Mouse (Mus musculus) cerebellum, adult (tissue): ENCODE data around the gene Pspn.

Experiments
- ATAC-seq: cut with Nextera tagmentation; 2 replicates; pipeline ENCODE4 v1.9.2; 2017; ENCODE audit warnings: mild to moderate bottlenecking, moderate library complexity, mixed read lengths; ENCODE audit not compliant: insufficient number of reproducible peaks, low FRiP score, low TSS enrichment

The Pspn gene

GRCm38 (mm10) chr17:56999968-57000609 lies at the start of gene Pspn:
Pspn (minus strand) TSS chr17:57000018.
- ATAC-seq = no peak

GRCm38 (mm10) chr17:57048816-57049215 lies 49.0 kb upstream of the Pspn start:
- ATAC-seq = no peak

- no peak for ATAC-seq
Measured at GRCm38 (mm10) chr17:57047406-57047805, 47.6 kb upstream of the Pspn start.

GRCm38 (mm10) chr17:57041554-57041953 lies 41.7 kb upstream of the Pspn start, which contains the start of gene Slc25a41:
Slc25a41 (minus strand) TSS chr17:57041654.
- no peak for ATAC-seq

GRCm38 (mm10) chr17:57038978-57039377 lies 39.2 kb upstream of the Pspn start:
- ATAC-seq = no peak

GRCm38 (mm10) chr17:57032854-57033253 lies 33.0 kb upstream of the Pspn start:
- ATAC-seq = no peak

- ATAC-seq = peak; percentile 93
Measured at GRCm38 (mm10) chr17:57031661-57032420, 32.0 kb upstream of the Pspn start.

GRCm38 (mm10) chr17:57030931-57031660 lies 31.3 kb upstream of the Pspn start, which contains the start of gene Khsrp:
Khsrp (minus strand) TSS chr17:57031522.
- ATAC-seq = no peak

- no peak for ATAC-seq
Measured at GRCm38 (mm10) chr17:57029691-57030090, 29.9 kb upstream of the Pspn start.

- no peak for ATAC-seq
Measured at GRCm38 (mm10) chr17:57027471-57027870, 27.7 kb upstream of the Pspn start.

- ATAC-seq = no peak
Measured at GRCm38 (mm10) chr17:57020960-57021359, 21.1 kb upstream of the Pspn start.

GRCm38 (mm10) chr17:57019693-57020092 lies 19.9 kb upstream of the Pspn start:
- ATAC-seq = no peak

- no peak for ATAC-seq
Measured at GRCm38 (mm10) chr17:57012245-57012795, 12.5 kb upstream of the Pspn start.

GRCm38 (mm10) chr17:57011236-57012141 lies 11.7 kb upstream of the Pspn start, which contains the start of the genes Gtf2f1 and Gm17949:
Gtf2f1 (minus strand) TSS chr17:57011288.
Gm17949 (plus strand) TSS chr17:57011469.
- ATAC-seq = peak; percentile 94

- peak; percentile 19; the same call in 1 of the 2 replicates for ATAC-seq
Measured at GRCm38 (mm10) chr17:57010911-57011235, 11.1 kb upstream of the Pspn start.

- no peak for ATAC-seq
Measured at GRCm38 (mm10) chr17:57007137-57007905, 7.5 kb upstream of the Pspn start.

- ATAC-seq = no peak
Measured at GRCm38 (mm10) chr17:57003994-57004393, 4.2 kb upstream of the Pspn start.

GRCm38 (mm10) chr17:57001228-57001627 lies 1.4 kb upstream of the Pspn start:
- no peak for ATAC-seq

GRCm38 (mm10) chr17:56999414-56999813 lies 404 bp downstream of the Pspn start:
- ATAC-seq = no peak
